Mouse (Mus musculus) brown adipose tissue, adult 24 weeks (tissue): ENCODE measurements at regions not wholly inside any gene's neighbourhood (a gene's known extent, or its start where the extent isn't known, plus 50 kb on each side); places are given as distances from the start of the nearest gene placed in this dataset.

ENCODE experiments used
- H3K27ac ChIP-seq: fragments of 200-500 bp; replicated peaks from 2 replicates; pipeline ENCODE4 v1.5.1; 2012; ENCODE audit warnings: low read depth, mild to moderate bottlenecking, low read length
- H3K4me1 ChIP-seq: fragments of 200-500 bp; 2 replicates; pipeline ENCODE4 v1.6.1; 2012; ENCODE audit warnings: low read length, mixed read lengths; ENCODE audit not compliant: control insufficient read depth, insufficient read depth, insufficient read length
- H3K4me3 ChIP-seq: fragments of 200-500 bp; 2 replicates; pipeline ENCODE4 v1.5.1; 2012; ENCODE audit warnings: low read depth, mild to moderate bottlenecking, low read length, moderate library complexity; ENCODE audit not compliant: insufficient read depth

- Histone ChIP-seq H3K4me1 (no peaks in the 10 kb centered on the region), H3K27ac (no peak overlapping the region), H3K4me3 (no peak overlapping the region)
Measured at GRCm38 (mm10) chr3:143242691-143243090, 360.9 kb upstream of the Pkn2 start.

- no peak overlapping the region for H3K27ac ChIP-seq
- no peak overlapping the region for H3K4me3 ChIP-seq
- H3K4me1 ChIP-seq: no peaks in the 10 kb centered on the region
Measured at GRCm38 (mm10) chr3:143240545-143241383, 359.0 kb upstream of the Pkn2 start.

- H3K27ac ChIP-seq: no peak overlapping the region
- H3K4me1 ChIP-seq: no peaks in the 10 kb centered on the region
- no peak overlapping the region for H3K4me3 ChIP-seq
Measured at GRCm38 (mm10) chr3:143238546-143238945, 356.7 kb upstream of the Pkn2 start.

- Histone ChIP-seq H3K27ac (no peak overlapping the region), H3K4me3 (no peak overlapping the region), H3K4me1 (no peaks in the 10 kb centered on the region)
Measured at GRCm38 (mm10) chr3:143223999-143224729, 342.4 kb upstream of the Pkn2 start.

GRCm38 (mm10) chr3:143193263-143193970 lies 311.6 kb upstream of the Pkn2 start:
- no peak overlapping the region for H3K4me3 ChIP-seq
- H3K4me1 ChIP-seq: no peaks in the 10 kb centered on the region
- no peak overlapping the region for H3K27ac ChIP-seq

- Histone ChIP-seq H3K27ac (no peak overlapping the region), H3K4me1 (no peaks in the 10 kb centered on the region), H3K4me3 (no peak overlapping the region)
Measured at GRCm38 (mm10) chr3:143188931-143189330, 307.1 kb upstream of the Pkn2 start.

GRCm38 (mm10) chr3:143173971-143174370 lies 292.2 kb upstream of the Pkn2 start:
- Histone ChIP-seq H3K4me3 (no peak overlapping the region), H3K4me1 (no peaks in the 10 kb centered on the region), H3K27ac (no peak overlapping the region)

- H3K4me3 ChIP-seq: no peak overlapping the region
- H3K27ac ChIP-seq: no peak overlapping the region
- no peaks in the 10 kb centered on the region for H3K4me1 ChIP-seq
Measured at GRCm38 (mm10) chr3:143162444-143162843, 280.6 kb upstream of the Pkn2 start.

- Histone ChIP-seq H3K27ac (no peak overlapping the region), H3K4me3 (no peak overlapping the region), H3K4me1 (no peaks in the 10 kb centered on the region)
Measured at GRCm38 (mm10) chr3:143161993-143162392, 280.2 kb upstream of the Pkn2 start.

- H3K27ac ChIP-seq: no peak overlapping the region
- no peak overlapping the region for H3K4me3 ChIP-seq
- no peaks in the 10 kb centered on the region for H3K4me1 ChIP-seq
Measured at GRCm38 (mm10) chr3:143158568-143158967, 276.8 kb upstream of the Pkn2 start.

GRCm38 (mm10) chr3:143156733-143157524 lies 275.1 kb upstream of the Pkn2 start:
- Histone ChIP-seq H3K4me1 (no peaks in the 10 kb centered on the region), H3K27ac (no peak overlapping the region), H3K4me3 (no peak overlapping the region)

GRCm38 (mm10) chr3:143156174-143156573 lies 274.4 kb upstream of the Pkn2 start:
- no peaks in the 10 kb centered on the region for H3K4me1 ChIP-seq
- H3K4me3 ChIP-seq: no peak overlapping the region
- H3K27ac ChIP-seq: no peak overlapping the region

GRCm38 (mm10) chr3:143155556-143155955 lies 273.8 kb upstream of the Pkn2 start:
- H3K4me3 ChIP-seq: no peak overlapping the region
- no peaks in the 10 kb centered on the region for H3K4me1 ChIP-seq
- H3K27ac ChIP-seq: no peak overlapping the region

GRCm38 (mm10) chr3:143147471-143147870 lies 265.7 kb upstream of the Pkn2 start:
- Histone ChIP-seq H3K4me3 (no peak overlapping the region), H3K27ac (no peak overlapping the region), H3K4me1 (no peaks in the 10 kb centered on the region)

- Histone ChIP-seq H3K4me3 (no peak overlapping the region), H3K27ac (no peak overlapping the region), H3K4me1 (no peaks in the 10 kb centered on the region)
Measured at GRCm38 (mm10) chr3:143138952-143139351, 257.1 kb upstream of the Pkn2 start.
